Mouse (Mus musculus): ENCODE data around the gene Adamts9.

Gene Adamts9

GRCm38 (mm10) chr6:92943057-92943781 is at the start of gene Adamts9:
Gene Adamts9 (minus strand): TSS chr6:92943492.
- DNase-seq (ENCODE audit: low read depth): no peak

- no peak for DNase-seq (ENCODE audit: low read depth)
Measured at GRCm38 (mm10) chr6:92991616-92992015, 48.3 kb upstream of the Adamts9 start.

- DNase-seq (ENCODE audit: low read depth): no peak
Measured at GRCm38 (mm10) chr6:92988620-92988998, 45.3 kb upstream of the Adamts9 start.

- no peak for DNase-seq (ENCODE audit: low read depth)
Measured at GRCm38 (mm10) chr6:92987846-92988619, 44.7 kb upstream of the Adamts9 start.

- no peak for DNase-seq (ENCODE audit: low read depth)
Measured at GRCm38 (mm10) chr6:92987366-92987765, 44.1 kb upstream of the Adamts9 start.

- no peak for DNase-seq (ENCODE audit: low read depth)
Measured at GRCm38 (mm10) chr6:92983421-92983820, 40.1 kb upstream of the Adamts9 start.

DNA sequence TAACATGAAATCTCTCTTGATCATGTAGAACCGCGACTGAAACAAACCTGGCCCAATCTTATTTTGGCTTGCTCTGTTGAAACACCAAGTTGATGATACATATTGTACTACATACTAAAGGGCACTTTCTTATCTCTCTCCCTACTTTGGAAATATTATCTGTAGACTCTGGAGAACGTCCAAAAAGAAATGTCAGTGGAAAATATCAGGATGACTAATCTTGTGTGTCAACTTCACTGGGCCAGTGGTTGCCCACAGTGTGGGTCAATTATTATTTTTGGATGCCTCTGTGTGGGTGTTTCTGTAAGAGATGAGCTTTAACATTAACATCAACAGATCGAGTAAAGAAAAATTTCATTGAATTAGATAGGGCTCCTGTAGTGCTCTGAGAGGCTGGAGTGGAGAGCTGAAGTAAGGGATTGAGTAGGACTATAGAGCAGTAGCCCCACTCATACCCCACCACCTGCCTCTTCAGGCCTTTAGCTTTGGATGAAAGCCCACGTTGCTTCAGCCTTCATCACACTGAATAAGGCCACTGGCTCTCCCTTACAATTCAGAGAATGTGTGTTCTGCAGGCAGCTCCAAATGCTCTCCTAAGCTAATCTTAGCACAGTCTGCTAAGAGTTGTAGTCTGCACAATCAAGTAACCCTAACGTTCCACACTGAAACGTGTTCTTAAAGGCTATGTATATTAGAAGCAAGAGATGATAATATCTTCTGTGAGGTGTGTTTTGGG is 38.3 kb upstream of the Adamts9 start:
- no peak for DNase-seq (ENCODE audit: low read depth)

GRCm38 (mm10) chr6:92973340-92973739 is 30.0 kb upstream of the Adamts9 start:
- no peak for DNase-seq (ENCODE audit: low read depth)

DNA sequence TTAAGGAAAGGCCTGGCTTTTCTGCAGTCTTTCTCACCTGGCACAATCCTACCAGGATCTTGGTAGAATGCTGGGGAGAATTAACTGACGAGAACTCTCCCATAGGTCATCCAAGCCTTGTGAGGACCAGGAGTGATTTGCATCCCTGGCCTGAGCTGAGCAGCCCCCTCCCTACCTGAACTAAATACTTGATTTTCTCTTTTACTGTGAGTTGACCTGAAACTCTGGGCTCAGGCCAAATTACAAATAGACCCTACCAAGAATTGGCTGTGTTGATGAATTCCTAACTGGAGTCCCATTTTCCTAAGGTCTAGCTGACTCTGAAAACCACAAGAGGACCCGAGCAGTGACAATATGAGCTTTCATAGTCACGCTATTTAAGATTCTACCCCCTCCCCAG is 25.4 kb upstream of the Adamts9 start:
- no peak for DNase-seq (ENCODE audit: low read depth)

DNA sequence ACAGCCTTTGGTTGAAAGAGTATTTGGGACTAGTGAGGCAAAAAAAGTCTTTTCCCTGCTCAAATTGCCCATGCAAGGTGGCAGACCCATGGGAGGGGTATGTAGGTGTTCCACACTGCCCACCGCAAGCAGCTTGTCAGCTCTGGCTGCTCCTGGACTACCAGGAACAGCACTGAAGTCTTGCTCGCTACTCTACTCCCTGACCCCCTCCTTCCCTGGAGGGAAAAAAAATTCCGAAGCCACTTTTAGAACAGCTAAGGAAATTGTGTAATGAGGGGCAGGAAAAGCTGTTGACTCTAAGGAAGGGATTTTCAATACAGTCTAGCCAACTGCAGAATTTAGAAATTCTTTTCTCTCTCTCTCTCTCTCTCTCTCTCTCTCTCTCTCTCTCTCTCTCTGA is 24.9 kb upstream of the Adamts9 start:
- DNase-seq (ENCODE audit: low read depth): no peak

- DNase-seq (ENCODE audit: low read depth): no peak
Measured at GRCm38 (mm10) chr6:92962966-92963365, 19.7 kb upstream of the Adamts9 start.

GRCm38 (mm10) chr6:92960997-92961396 is 17.7 kb upstream of the Adamts9 start:
- DNase-seq (ENCODE audit: low read depth): no peak

- DNase-seq (ENCODE audit: low read depth): no peak
Measured at GRCm38 (mm10) chr6:92959416-92959815, 16.1 kb upstream of the Adamts9 start.

GRCm38 (mm10) chr6:92947337-92948042 is 4.2 kb upstream of the Adamts9 start:
- no peak for DNase-seq (ENCODE audit: low read depth)

DNA sequence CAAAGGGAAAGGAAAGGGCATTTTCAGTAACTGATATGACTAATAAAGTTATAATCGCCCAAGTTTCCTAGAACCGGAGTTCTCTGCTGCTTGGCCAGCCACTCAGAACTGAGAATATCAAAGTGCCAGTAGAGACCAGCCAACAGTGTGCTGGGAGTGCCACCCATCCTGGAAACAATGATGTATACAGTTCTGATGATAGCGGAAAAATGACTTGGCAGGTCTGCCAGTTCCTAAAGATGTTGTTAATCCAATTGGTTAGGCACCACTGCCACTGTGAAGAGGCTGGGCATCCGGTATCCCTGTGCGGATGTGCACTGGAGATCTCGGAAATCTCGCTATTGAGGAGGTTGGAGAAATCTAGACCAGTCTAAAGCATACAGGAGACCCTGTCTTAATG is 1.4 kb upstream of the Adamts9 start:
- no peak for DNase-seq (ENCODE audit: low read depth)

DNA sequence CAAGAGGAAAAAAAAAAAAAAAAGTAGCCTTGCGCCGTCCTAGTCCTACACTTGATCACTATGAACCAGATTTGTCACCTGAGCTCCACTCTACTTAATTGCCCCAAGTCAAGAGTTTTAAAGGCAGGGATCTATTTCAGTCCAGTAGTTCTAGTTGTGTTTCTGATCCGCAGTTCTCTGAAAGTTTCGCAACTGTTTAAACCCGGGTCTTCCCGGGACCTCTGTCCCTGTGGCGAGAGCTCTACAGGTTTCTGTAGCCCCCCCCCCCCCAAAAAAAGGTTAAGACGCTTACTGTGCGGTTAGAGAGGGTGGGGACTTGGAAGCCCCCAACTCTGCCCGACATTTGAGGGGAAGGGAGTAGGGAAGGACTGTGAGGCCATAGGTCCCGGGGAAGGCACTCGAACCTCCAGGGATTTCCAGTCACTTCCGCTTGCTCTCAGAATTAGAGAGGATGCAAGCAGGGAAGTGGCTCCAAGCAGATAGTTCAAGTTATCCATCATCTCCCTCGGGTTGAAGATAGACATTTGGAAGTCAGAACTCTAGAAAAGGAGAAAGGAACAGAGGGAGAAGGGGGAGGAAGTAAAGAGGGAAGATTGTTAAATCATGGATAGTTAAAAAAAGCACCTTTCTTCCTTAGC is 875 bp upstream of the Adamts9 start:
- no peak for DNase-seq (ENCODE audit: low read depth)

GRCm38 (mm10) chr6:92941756-92942420 is 1.4 kb downstream of the Adamts9 start:
- DNase-seq (ENCODE audit: low read depth): no peak

- DNase-seq (ENCODE audit: low read depth): no peak
Measured at GRCm38 (mm10) chr6:92941281-92941731, 2.0 kb downstream of the Adamts9 start.

DNA sequence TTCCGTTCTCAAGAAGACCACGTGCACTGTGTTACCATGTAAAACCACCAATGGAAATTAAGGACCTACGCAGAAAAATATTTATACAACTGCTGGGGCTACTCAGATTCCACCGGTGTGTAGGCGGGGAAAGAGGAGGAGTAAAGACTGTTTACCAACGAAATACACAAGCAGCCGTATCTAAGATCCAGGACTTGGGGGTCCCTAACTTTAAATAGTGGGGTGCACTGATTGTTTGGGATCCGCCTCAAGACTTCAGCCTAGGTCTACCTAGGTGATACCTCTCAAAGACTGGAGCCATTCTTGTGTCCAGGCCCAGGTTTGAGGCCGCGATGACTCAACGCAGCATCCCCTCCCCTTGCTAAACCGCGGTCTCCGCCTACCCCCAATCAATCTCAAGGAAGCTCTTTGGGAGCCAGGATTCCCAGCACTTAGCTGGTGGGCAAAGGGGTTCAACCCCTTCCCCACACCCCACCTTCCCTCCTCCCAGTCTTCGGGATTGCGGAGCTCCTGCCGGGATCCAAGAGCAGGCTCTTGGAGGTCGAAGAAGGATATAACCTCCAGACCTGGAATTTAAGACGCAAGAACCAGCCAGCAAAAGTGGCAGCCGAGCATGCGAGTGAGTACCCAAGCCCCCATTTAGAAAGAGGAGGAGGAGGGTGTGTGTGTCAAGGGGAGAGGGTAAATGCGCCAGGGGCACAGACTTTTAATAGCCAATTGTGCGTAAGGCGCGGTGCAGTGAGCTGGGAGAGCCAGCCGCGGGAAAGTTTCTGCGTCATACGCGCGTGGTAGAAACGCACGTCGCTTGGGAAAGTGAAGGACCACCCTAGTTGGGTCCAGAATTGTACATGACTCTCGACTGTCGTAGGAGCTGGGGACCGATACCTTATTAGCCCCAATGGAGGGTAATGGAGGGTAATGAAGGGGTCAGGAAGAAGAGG is 2.8 kb downstream of the Adamts9 start:
- no peak for DNase-seq (ENCODE audit: low read depth)

GRCm38 (mm10) chr6:92928261-92928660 is 15.0 kb downstream of the Adamts9 start:
- no peak for DNase-seq (ENCODE audit: low read depth)
